Mouse (Mus musculus) C2C12 (cell line): ENCODE data around the gene Lin52.
A peak's percentile ranks its signal among the peaks of the same experiment; 100 is the strongest.

ENCODE experiments used
- CEBPB ChIP-seq: IDR thresholded peaks from one replicate; pipeline ENCODE4 v1.6.1; 2011; ENCODE audit warnings: low read depth, mild to moderate bottlenecking, control low read depth, moderate library complexity
- CTCF ChIP-seq: IDR thresholded peaks from one replicate; pipeline ENCODE4 v1.5.1; 2011; ENCODE audit not compliant: control insufficient read depth, insufficient read depth, insufficient read length
- MAX ChIP-seq: IDR thresholded peaks from one replicate; pipeline ENCODE4 v1.6.1; 2011; ENCODE audit warnings: mild to moderate bottlenecking, control low read depth
- MYOD1 ChIP-seq: IDR thresholded peaks from one replicate; pipeline ENCODE4 v1.6.1; 2011; ENCODE audit warnings: low read depth; ENCODE audit not compliant: control insufficient read depth, insufficient read length
- MYOG ChIP-seq: IDR thresholded peaks from one replicate; pipeline ENCODE4 v1.6.1; 2011; ENCODE audit not compliant: control insufficient read depth, insufficient read length; ENCODE audit errors: extremely low read depth
- USF1 ChIP-seq: IDR thresholded peaks from one replicate; pipeline ENCODE4 v1.6.1; 2011; ENCODE audit warnings: low read depth, mild to moderate bottlenecking, control low read depth, moderate library complexity

DNA sequence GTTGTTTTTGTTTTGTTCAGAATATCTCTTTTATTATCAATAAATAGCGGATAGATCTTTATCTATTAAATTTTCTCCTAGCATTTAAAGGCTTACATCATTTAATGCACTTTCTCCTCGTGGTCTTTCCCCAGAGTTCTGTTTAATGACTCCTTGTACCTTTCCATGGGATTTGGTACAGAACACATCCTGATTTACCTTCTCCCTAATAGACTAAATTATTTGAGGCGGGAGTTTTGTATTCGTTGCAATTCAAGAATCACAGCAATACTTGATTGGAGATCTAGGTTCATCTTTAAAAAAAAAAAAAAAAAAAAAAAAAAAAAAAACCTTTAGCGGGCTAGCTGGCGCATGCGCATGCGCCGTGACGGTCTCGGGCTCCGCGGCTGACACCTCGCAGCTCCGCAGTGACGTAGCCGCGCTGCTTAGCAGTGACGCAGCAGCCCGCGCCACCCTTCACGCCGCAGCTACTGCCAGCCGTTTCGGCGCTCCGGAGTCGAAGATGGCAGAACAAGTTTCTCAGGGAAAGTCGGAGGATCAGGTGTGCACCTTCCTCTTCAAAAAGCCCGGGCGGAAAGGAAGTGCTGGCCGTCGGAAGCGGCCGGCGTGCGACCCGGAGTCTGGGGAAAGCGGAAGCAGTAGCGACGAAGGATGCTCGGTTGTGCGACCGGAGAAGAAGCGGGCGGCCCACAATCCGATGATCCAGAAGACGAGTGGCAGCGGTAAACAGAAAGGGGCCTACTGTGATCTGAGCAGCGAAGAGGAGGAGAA lies 34.2 kb upstream of the Lin52 start, which contains the start of gene Rnf113a2:
- TF ChIP-seq CTCF (no peak), MYOG (no peak), USF1 (no peak), MYOD1 (no peak), MAX (peak; percentile 59), CEBPB (no peak)
